Mouse (Mus musculus): ENCODE results near the gene Rprd1b. TPM values are rescaled to one million over a fixed set of nuclear protein-coding genes. Genes with fewer than 3 reads are reported as not detected.

Gene Rprd1b
- polyA plus RNA-seq, 1 experiment from 2014 or later = 30.0 TPM

GRCm38 (mm10) chr2:158146971-158147370 is 118.7 kb downstream of the Rprd1b start:
- DNase-seq = no peak
- no peak overlapping the region for H3K27ac ChIP-seq
- H3K9me3 ChIP-seq (replicated peaks) = peaks cover 6% of the 10 kb centered on the region
- H3K36me3 ChIP-seq = peaks cover 14% of the 10 kb centered on the region
- H3K4me3 ChIP-seq (replicated peaks) = no peak overlapping the region
- ATAC-seq (ENCODE audit: low read depth) = no peak
- no peak overlapping the region for H3K4me2 ChIP-seq
- H3K4me1 ChIP-seq (replicated peaks) = peaks cover 66% of the 10 kb centered on the region
- no peaks in the 10 kb centered on the region for H3K27me3 ChIP-seq
- H3K9ac ChIP-seq = peak overlapping the region; percentile 26; the same call in 1 of the 2 replicates
- WGBS (ENCODE audit: insufficient replicate concordance) = 86% methylated on average over 8 of the region's 8 CpGs

- 86% methylated on average over 3 of the region's 3 CpGs for WGBS (ENCODE audit: insufficient replicate concordance)
- Histone ChIP-seq H3K4me2 (no peak overlapping the region), H3K4me1 (replicated peaks) (peaks cover 60% of the 10 kb centered on the region), H3K27me3 (no peaks in the 10 kb centered on the region), H3K36me3 (no peaks in the 10 kb centered on the region), H3K4me3 (replicated peaks) (no peak overlapping the region), H3K9me3 (replicated peaks) (peaks cover 6% of the 10 kb centered on the region), H3K9ac (no peak overlapping the region), H3K27ac (no peak overlapping the region)
- DNase-seq (no peak), ATAC-seq (ENCODE audit: low read depth) (no peak)
These were observed 122.8 kb downstream of the Rprd1b start for GRCm38 (mm10) chr2:158151077-158151476.

GRCm38 (mm10) chr2:158152685-158153309 is 124.5 kb downstream of the Rprd1b start:
- H3K27ac ChIP-seq = peak overlapping the region; percentile 85
- H3K4me3 ChIP-seq (replicated peaks) = peak overlapping the region; percentile 17; the same call in 1 of the 2 replicates
- peaks cover 58% of the 10 kb centered on the region for H3K4me1 ChIP-seq (replicated peaks)
- 20% methylated on average over 6 of the region's 6 CpGs for WGBS (ENCODE audit: insufficient replicate concordance)
- H3K4me2 ChIP-seq = peak overlapping the region; percentile 88
- H3K9me3 ChIP-seq (replicated peaks) = peaks cover 6% of the 10 kb centered on the region
- DNase-seq (no peak), ATAC-seq (ENCODE audit: low read depth) (peak; percentile 60)
- no peaks in the 10 kb centered on the region for H3K36me3 ChIP-seq
- peak overlapping the region; percentile 74 for H3K9ac ChIP-seq
- H3K27me3 ChIP-seq = no peaks in the 10 kb centered on the region

GRCm38 (mm10) chr2:158153728-158154343 is 125.5 kb downstream of the Rprd1b start:
- H3K9ac ChIP-seq = peak overlapping the region; percentile 74
- H3K4me1 ChIP-seq (replicated peaks) = peaks cover 51% of the 10 kb centered on the region

GRCm38 (mm10) chr2:158154641-158155040 is 126.3 kb downstream of the Rprd1b start:
- Histone ChIP-seq H3K9ac (peak overlapping the region; percentile 74; the same call in 1 of the 2 replicates), H3K4me2 (peak overlapping the region; percentile 88), H3K36me3 (no peaks in the 10 kb centered on the region), H3K27me3 (no peaks in the 10 kb centered on the region), H3K27ac (peak overlapping the region; percentile 85), H3K4me3 (replicated peaks) (peak overlapping the region; percentile 64), H3K4me1 (replicated peaks) (peaks cover 57% of the 10 kb centered on the region), H3K9me3 (replicated peaks) (peaks cover 6% of the 10 kb centered on the region)
- WGBS (ENCODE audit: insufficient replicate concordance) = 64% methylated on average over 8 of the region's 8 CpGs
- no peak for DNase-seq
- 0 out of 2 replicates have a peak, but pooled peaks have one; percentile 3 for ATAC-seq (ENCODE audit: low read depth)

More at GRCm38 (mm10) chr2:158153728-158154343, 125.5 kb downstream of the Rprd1b start:
- under 1% methylated on average over 22 of the region's 22 CpGs for WGBS (ENCODE audit: insufficient replicate concordance)
- Histone ChIP-seq H3K27ac (peak overlapping the region; percentile 85), H3K4me3 (replicated peaks) (peak overlapping the region; percentile 64), H3K36me3 (no peaks in the 10 kb centered on the region), H3K9me3 (replicated peaks) (peaks cover 6% of the 10 kb centered on the region), H3K4me2 (peak overlapping the region; percentile 88), H3K27me3 (no peaks in the 10 kb centered on the region)
- DNase-seq = no peak
- ATAC-seq (ENCODE audit: low read depth) = peak; percentile 57

- DNase-seq (no peak), ATAC-seq (ENCODE audit: low read depth) (no peak)
- Histone ChIP-seq H3K9ac (no peak overlapping the region), H3K9me3 (replicated peaks) (peaks cover 6% of the 10 kb centered on the region), H3K4me3 (replicated peaks) (no peak overlapping the region), H3K4me1 (replicated peaks) (peaks cover 57% of the 10 kb centered on the region), H3K27me3 (no peaks in the 10 kb centered on the region), H3K4me2 (no peak overlapping the region), H3K27ac (peak overlapping the region; percentile 85; the same call in 1 of the 2 replicates), H3K36me3 (no peaks in the 10 kb centered on the region)
- 63% methylated on average over 7 of the region's 7 CpGs for WGBS (ENCODE audit: insufficient replicate concordance)
These were observed 126.8 kb downstream of the Rprd1b start for GRCm38 (mm10) chr2:158155101-158155500.

- no peaks in the 10 kb centered on the region for H3K27me3 ChIP-seq
- peak overlapping the region; percentile 37; the same call in 1 of the 2 replicates for H3K27ac ChIP-seq
- no peak overlapping the region for H3K9ac ChIP-seq
- ATAC-seq (ENCODE audit: low read depth) = no peak
- H3K4me1 ChIP-seq (replicated peaks) = peaks cover 62% of the 10 kb centered on the region
- no peak overlapping the region for H3K4me3 ChIP-seq (replicated peaks)
- H3K36me3 ChIP-seq = no peaks in the 10 kb centered on the region
- H3K9me3 ChIP-seq (replicated peaks) = peaks cover 6% of the 10 kb centered on the region
- 31% methylated on average over 2 of the region's 2 CpGs for WGBS (ENCODE audit: insufficient replicate concordance)
- DNase-seq = no peak
- H3K4me2 ChIP-seq = no peak overlapping the region
These were observed 127.3 kb downstream of the Rprd1b start for GRCm38 (mm10) chr2:158155615-158156014.

- H3K4me3 ChIP-seq (replicated peaks) = no peak overlapping the region
- H3K4me2 ChIP-seq = no peak overlapping the region
- H3K27ac ChIP-seq = peak overlapping the region; percentile 37
- H3K9me3 ChIP-seq (replicated peaks) = no peaks in the 10 kb centered on the region
- no peak for DNase-seq
- no peak for ATAC-seq (ENCODE audit: low read depth)
- peaks cover 70% of the 10 kb centered on the region for H3K4me1 ChIP-seq (replicated peaks)
- no peaks in the 10 kb centered on the region for H3K36me3 ChIP-seq
- 54% methylated on average over 9 of the region's 9 CpGs for WGBS (ENCODE audit: insufficient replicate concordance)
- H3K9ac ChIP-seq = no peak overlapping the region
- H3K27me3 ChIP-seq = no peaks in the 10 kb centered on the region
These were observed 128.2 kb downstream of the Rprd1b start for GRCm38 (mm10) chr2:158156487-158156886.

- 73% methylated on average over 8 of the region's 8 CpGs for WGBS (ENCODE audit: insufficient replicate concordance)
- ATAC-seq (ENCODE audit: low read depth) = no peak
- no peaks in the 10 kb centered on the region for H3K36me3 ChIP-seq
- H3K4me1 ChIP-seq (replicated peaks) = peaks cover 65% of the 10 kb centered on the region
- no peak overlapping the region for H3K4me3 ChIP-seq (replicated peaks)
- no peaks in the 10 kb centered on the region for H3K27me3 ChIP-seq
- DNase-seq = no peak
- no peak overlapping the region for H3K9ac ChIP-seq
- no peak overlapping the region for H3K27ac ChIP-seq
- H3K9me3 ChIP-seq (replicated peaks) = no peaks in the 10 kb centered on the region
- H3K4me2 ChIP-seq = no peak overlapping the region
These were observed 129.4 kb downstream of the Rprd1b start for GRCm38 (mm10) chr2:158157654-158158053.

GRCm38 (mm10) chr2:158159376-158160235 is 131.3 kb downstream of the Rprd1b start:
- WGBS (ENCODE audit: insufficient replicate concordance) = 15% methylated on average over 7 of the region's 7 CpGs
- ATAC-seq (ENCODE audit: low read depth) = peak; percentile 30; the same call in 1 of the 2 replicates
- H3K4me1 ChIP-seq (replicated peaks) = peaks cover 50% of the 10 kb centered on the region
- no peaks in the 10 kb centered on the region for H3K27me3 ChIP-seq
- DNase-seq = no peak
- peak overlapping the region; percentile 65 for H3K27ac ChIP-seq
- H3K36me3 ChIP-seq = no peaks in the 10 kb centered on the region
- H3K4me3 ChIP-seq (replicated peaks) = peak overlapping the region; percentile 39
- H3K4me2 ChIP-seq = peak overlapping the region; percentile 61
- no peaks in the 10 kb centered on the region for H3K9me3 ChIP-seq (replicated peaks)
- H3K9ac ChIP-seq = peak overlapping the region; percentile 62; the same call in 1 of the 2 replicates

- peaks cover 39% of the 10 kb centered on the region for H3K4me1 ChIP-seq (replicated peaks)
- no peak overlapping the region for H3K4me2 ChIP-seq
- no peaks in the 10 kb centered on the region for H3K27me3 ChIP-seq
- no peak overlapping the region for H3K4me3 ChIP-seq (replicated peaks)
- ATAC-seq (ENCODE audit: low read depth) (no peak), DNase-seq (no peak)
- H3K36me3 ChIP-seq = no peaks in the 10 kb centered on the region
- 58% methylated on average over 6 of the region's 6 CpGs for WGBS (ENCODE audit: insufficient replicate concordance)
- no peaks in the 10 kb centered on the region for H3K9me3 ChIP-seq (replicated peaks)
- no peak overlapping the region for H3K27ac ChIP-seq
- no peak overlapping the region for H3K9ac ChIP-seq
These were observed 133.5 kb downstream of the Rprd1b start for GRCm38 (mm10) chr2:158161761-158162160.
